Mouse (Mus musculus) T-helper 1 cell (primary cell): Measurements from ENCODE around the gene Glo1.

Experiments used
- in situ Hi-C: fragments of 300-600 bp; cut with MboI, MseI; formaldehyde crosslinking; loops from one replicate; pipeline ENCODE4 v1.15.1; 2025; ENCODE audit warnings: high pct_unique_total_duplicates

The Glo1 gene

GRCm38 (mm10) chr17:30581201-30581600, 45.5 kb downstream of the Glo1 start:
- in situ Hi-C loops, result no loop called here

DNA sequence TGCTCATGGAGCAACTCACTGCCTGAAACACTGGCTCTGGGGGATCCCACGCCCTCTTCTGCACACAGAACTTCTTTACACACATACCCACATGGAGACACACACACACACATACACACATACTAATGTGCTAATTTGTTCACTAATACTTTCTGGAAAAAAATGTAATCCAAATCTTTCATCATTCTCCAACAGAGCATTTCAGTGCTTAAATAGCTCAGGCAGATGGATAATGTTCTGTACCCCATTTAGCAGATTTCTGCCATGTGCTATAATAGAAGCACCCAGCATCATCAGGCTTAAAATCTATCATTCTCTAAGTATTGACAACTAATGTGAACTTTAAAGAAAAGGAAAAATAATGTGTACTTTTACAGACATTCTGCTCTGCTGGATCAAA, 45.9 kb downstream of the Glo1 start:
- in situ Hi-C loops, result no loop called here

GRCm38 (mm10) chr17:30576946-30577345, 49.7 kb downstream of the Glo1 start:
- in situ Hi-C loops, result no loop called here

- in situ Hi-C loops, result no loop called here
Measured at GRCm38 (mm10) chr17:30575941-30576773, 50.5 kb downstream of the Glo1 start, which contains the start of gene Btbd9. Gene Btbd9 (minus strand): TSS chr17:30576488.

GRCm38 (mm10) chr17:30575121-30575904, 51.4 kb downstream of the Glo1 start:
- in situ Hi-C loops, result no loop called here

DNA sequence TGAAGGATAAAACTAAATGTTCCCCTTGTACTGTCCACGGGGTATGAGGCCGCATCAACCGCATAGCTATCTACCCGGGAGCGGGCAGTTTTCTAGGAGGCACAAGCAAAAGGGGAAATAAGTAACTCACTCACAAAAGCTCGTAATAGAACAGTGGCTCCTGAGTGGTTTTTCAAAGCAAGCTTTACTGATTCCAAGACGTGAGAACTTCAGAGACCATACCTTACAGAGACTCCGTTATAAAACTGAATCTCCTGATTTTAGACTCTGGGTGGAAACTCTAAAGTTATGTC, 51.9 kb downstream of the Glo1 start:
- in situ Hi-C loops, result no loop called here

DNA sequence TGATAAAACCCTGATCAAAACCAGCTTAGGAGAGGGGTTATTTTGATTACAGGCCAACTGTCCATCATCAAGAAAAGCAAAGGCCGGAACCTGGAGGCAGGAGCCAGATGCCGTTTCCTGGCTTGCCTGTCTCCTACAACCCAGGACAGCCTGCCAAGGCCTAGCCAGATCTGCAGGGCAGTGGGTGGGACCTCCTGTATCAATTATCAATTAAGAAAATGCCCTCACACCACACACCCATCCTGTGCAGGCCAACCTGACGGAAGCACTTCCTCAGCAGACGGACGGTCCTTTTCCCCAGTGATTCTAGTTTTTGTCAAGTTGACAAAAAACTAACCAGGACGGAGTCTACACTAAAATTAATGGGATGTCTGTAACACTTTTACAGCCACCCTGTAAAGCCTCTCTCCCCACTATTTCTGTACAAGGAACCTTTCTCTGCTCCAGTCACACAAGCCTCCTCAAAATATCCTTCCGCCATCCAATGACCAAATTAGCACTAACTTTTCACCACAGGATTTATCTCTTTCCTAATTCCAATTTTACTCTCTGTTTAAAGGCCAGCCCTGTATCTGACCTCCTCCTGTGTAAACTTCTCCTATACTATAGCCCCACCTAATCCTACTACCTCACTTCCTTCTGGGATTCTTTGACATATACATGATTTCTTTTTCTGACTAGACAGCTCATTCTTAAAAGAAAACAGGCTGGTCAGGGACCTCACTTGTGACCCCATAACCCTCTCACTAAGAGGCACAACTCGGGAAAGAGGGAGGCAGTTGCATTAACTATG, 52.5 kb downstream of the Glo1 start:
- in situ Hi-C loops, result no loop called here

DNA sequence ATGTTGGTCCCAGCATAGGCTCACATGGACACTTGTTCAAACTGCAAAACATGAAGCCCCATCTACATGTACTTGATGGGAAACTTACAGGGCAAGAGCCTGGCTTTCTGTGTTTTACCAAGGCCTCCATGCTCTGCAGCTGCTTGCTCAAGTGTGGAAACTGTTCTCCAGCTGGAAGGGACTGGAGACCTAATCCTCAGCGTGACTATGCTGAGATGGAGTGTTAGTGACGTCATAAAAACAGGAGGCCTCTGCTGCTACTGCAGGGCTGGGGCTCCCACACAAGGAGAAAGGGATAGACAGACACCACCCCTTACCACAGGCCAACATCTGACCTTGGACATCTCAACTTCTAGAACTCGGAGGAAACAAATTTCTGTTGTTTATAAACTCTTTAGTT, 55.7 kb downstream of the Glo1 start:
- in situ Hi-C loops, result no loop called here

- in situ Hi-C loops, result no loop called here
Measured at GRCm38 (mm10) chr17:30570173-30570572, 56.5 kb downstream of the Glo1 start.

DNA sequence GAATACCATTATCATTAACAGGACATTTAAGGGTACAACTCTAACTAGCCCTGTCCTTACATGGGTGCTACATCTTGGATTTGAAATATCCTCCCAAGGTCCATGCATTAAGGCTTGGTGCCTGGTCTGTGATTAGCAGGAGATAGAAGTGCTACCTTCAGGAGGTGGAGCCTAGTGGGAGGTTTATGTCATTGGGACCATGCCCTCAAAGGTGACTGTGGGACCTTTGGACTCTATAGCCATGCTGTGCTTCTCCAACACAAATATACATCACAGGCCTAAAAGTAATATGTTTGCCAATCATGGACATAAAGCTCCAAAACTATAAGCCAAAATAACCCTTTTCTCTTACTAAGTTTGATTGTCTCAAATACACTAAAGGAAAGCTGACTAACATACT, 58.2 kb downstream of the Glo1 start:
- in situ Hi-C loops, result no loop called here

DNA sequence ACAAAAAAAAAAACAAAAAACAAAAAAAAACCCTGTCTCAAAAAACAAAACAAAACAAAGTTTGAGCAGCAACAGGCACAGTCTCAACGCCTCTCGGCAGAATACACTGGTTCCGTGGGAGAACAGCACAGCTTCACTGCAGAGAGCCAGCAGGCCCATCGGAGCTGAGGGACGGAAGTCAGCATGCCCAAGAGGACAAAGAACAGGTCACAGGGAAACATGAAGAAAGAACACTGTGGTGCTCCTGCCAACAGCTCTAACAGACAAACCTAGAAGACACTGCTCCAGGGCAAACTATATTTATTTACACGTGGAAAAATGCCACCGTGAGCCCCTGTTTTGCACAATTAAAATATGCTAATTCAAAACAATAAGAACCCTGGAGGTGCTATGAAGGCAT, 61.7 kb downstream of the Glo1 start:
- in situ Hi-C loops, result no loop called here

DNA sequence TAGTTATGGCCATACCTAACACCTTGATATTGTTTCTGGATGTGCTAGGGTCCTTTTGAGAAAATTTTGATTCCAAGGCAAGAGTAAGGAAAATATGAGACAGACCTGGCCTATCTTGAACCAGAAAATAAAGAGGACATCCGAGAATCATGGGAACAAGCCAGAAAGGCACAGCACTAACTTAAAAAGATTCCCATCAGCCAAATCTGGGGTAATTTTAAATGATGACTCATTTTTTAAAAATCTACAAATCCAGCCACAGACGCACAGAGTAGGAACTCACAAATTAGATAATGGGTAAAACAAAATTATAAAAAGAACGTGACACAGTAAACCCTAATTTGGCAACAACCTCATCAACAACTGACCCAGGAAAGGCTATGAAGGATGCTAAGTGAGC, 62.3 kb downstream of the Glo1 start:
- in situ Hi-C loops, result no loop called here

- in situ Hi-C loops, result no loop called here
Measured at GRCm38 (mm10) chr17:30563484-30564075, 63.1 kb downstream of the Glo1 start.

DNA sequence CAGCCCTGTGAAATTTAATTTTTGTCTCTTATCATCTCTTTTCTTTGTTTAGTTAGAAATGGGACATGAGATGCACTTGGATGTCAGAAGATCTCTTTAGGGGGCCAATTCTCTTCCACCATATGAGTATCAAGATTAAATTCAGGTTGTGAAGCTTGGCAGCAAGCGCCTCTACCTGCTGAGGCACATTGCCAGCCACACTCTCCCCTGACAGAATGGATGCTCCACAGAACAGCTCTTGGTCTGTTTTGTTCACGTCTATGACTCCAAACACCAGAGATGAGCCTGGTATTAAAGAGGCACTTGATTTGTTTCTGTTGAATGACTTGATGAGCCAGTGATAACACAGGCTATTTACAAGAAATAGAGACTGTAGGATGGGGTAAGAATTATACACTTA, 63.9 kb downstream of the Glo1 start:
- in situ Hi-C loops, result no loop called here

DNA sequence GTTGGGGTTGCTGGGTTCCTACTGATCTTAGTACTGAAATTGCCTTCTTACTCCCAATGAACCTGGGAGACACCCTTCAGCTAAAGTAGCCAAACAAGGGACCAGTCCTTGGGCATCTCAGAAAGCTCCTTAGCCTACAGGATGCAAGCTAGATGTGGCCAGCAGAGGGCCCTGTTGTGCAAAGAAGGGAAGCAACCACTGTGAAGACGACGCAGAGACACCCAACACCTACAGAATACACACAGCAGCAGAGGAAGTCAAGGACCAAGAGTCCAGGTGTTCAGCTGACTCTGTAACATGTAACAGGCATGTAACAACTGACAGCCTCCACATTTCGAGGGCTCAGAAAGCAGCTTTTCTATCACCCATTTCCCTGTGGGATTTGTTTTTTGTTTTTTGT, 67.1 kb downstream of the Glo1 start:
- in situ Hi-C loops, result loop anchor here (5.0 kb wide), 1 partner anchor 113 kb away; no protein-coding TSS in a partner anchor

DNA sequence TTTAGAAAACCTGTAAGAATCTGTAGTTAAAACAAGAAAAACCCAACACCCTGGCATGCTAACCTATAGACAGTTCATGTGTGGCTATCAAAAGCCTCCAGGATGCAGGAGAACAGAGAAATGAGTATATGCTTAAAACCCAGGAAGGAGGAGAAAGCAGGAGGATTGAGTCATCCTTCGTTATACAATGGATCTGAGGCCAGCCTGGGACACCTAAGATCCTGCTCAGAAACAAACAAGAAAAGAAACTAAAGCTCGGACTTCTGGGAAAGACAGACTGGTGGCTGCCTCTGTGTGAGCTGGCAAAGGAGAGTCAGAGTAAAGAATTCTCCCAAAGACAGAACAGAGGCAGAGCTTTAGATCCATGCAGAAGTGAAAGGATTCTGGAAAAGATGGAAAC, 68.0 kb downstream of the Glo1 start:
- in situ Hi-C loops, result loop anchor here (5.0 kb wide), 1 partner anchor 114 kb away; no protein-coding TSS in a partner anchor

DNA sequence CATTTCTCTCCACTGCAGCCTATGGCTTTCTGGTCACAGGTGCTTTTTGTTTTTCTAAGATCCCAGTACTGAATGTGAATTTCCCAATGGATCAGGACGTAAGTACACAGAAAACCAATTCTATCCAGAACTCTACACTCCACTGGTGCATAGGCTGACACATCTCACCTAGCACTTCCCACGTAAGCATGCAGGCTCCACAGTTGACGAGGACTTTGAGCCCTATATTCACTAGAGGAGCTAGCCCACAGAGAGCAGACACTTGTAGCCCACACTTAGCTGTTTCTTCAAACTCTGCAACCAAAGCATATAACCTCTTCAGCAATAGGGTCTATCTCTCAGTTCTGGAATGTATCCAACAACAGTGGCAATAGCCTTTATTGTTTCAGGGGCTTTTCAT, 70.2 kb downstream of the Glo1 start:
- in situ Hi-C loops, result loop anchor here (5.0 kb wide), 1 partner anchor 116 kb away; no protein-coding TSS in a partner anchor

- in situ Hi-C loops, result no loop called here
Measured at GRCm38 (mm10) chr17:30553027-30553937, 73.4 kb downstream of the Glo1 start.

GRCm38 (mm10) chr17:30550774-30551107, 75.9 kb downstream of the Glo1 start:
- in situ Hi-C loops, result no loop called here

DNA sequence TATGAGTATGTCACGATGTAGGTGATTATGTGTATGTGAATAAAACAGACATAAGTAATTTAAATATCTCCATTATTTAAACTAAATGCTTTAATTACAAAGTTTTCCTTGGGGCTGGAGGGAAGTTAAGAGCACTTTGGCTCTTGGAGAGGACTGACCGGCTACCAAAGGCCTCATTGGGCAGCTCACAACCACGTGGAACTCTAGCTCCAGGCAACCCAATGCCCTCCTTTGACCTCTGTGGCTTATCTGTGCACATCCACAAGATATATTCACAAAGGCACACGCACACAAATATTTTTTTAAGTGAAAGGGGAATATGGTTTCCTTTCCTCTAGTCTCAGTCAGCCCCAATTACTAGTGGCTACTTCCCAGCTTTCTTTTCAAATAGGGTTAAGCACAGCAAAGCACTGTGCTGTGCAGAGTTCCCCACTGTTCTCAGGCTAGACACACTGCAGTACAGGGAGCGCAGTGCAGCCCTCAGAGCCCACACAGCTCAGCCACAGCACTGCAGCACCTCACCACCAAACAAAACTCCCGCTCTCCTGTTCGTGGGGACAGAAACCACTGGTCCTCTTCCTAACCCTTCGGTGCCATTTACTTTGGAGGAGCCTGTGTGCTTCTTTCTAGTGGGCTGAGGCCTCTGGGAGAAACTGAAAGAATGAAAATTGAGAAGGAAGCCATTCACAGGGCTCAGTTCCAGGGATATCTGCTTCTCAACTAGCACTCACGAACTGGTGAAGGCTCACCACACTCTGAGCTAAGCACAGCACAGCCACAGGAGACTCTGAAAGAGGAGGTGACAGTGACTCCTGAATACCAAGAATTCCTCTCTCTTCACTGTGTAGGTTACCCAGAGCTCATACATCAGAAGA, 76.5 kb downstream of the Glo1 start:
- in situ Hi-C loops, result no loop called here
